Mouse (Mus musculus): Measurements from ENCODE around the gene Stk4.
"Not testable (repeated sequence)": the region's sequence is repeated elsewhere in the genome, so short reads cannot be mapped to it uniquely, and the experiment has no call there.

The Stk4 gene

DNA sequence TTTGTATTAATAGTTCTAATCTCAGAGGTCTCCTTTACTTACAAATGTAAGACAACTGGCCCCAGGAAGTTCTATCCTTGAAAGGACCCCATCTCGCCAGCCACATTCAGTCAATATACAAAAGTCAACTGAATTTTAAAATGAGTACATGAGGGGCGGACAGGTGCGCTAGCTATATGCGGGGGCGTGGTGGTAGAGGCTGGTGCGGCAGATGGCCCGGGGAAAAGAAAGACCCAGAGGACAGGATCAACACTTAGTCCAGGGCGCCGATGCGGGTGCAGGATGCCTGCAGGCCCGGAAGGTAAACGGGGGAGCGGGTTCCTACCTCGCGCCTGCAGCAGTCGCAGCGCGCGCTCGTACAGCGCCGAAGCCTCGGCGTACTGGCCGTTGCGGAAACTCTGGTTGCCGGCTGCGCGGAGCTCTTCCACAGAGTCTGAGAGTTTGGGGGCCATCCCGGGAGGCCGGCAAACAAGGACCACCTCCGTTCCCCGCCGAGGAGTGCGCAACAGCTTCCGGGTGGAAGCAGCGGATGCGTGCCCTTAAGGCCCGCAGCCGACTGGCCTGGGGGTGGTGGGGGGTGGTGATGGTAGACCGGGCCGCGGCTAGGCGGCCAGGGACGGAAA lies at the start of gene Stk4:
TSS of gene Stk4 (plus strand) at position 181 of the 623 bp plus-strand sequence.
- DNase-seq = no peak

DNA sequence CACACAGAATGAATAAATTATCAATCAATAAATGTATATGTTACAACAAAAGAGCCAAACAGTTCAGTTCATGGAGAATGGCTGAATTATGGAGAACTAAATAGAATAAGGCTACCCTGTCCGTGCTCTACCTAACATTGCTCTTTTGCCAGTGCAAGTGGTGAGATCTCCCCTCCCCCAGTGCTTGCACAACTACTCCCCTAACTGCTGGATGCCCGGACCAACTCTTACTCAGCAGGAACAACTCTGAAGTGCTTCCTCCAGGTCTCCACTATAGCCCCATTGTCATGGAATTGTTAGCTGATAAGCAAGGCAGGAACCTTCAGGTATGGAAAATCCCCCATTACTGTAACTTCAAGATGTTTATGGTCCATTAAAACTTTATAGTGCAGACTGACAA lies 48.0 kb upstream of the Stk4 start:
- no peak for DNase-seq

DNA sequence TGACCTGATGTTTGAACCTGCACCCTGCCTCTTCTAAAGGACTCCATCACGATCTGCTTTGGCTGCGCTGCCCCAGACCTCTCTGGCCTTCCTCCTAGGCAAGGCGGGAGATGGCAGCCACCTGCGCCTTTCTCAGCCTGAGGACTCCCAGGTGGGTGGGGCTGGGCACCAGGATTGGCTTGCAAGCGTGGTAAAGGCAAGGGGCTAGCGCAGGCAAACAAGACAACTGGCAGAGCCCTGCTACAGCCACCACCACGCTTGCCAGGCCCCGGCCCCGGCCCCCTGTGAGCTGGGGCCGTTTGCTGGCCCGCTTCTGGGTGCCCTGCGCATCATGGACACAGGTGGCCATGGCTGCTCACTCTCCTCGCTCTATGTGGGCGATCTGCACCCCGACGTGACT lies 45.0 kb upstream of the Stk4 start, which contains the start of gene Pabpc1l:
TSS of gene Pabpc1l (plus strand) at position 301 of the 400 bp plus-strand sequence.
- DNase-seq = no peak

DNA sequence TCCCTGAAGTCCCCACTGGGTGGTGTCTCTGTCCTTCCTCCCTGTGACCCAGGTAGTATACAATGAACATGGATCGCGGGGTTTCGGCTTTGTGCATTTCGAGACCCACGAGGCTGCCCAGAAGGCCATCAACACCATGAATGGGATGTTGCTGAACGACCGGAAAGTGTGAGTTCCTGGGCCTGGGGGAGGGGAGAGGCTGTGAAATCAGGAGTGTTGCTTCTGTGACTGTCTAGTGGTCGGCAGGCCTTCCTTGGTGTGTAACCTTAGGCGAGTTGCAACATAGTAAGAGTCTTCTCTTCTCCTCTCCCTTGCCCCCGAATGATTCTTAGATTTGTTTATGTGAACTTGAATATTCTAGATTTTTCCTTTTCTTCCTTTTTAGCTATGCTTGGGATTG lies 39.0 kb upstream of the Stk4 start:
- no peak for DNase-seq

DNA sequence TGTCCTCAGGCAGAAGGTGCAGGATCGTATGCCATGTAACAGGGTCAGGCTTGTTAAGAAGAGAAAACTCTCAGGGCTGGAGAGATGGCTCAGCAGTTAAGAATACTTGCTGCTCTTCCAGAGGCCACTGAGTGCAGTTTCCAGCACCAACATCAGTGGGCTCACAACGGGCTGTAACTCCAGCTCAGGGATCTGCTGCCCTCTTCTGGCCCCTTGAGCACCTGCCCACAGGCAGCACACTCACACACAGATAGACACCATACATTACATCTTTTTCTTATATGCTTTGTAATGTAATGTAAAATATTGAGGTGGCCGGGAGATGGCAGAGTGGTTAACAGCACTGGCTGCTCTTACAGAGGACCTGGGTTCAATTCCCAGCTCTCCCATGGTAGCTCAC lies 37.1 kb upstream of the Stk4 start:
- DNase-seq = no peak

DNA sequence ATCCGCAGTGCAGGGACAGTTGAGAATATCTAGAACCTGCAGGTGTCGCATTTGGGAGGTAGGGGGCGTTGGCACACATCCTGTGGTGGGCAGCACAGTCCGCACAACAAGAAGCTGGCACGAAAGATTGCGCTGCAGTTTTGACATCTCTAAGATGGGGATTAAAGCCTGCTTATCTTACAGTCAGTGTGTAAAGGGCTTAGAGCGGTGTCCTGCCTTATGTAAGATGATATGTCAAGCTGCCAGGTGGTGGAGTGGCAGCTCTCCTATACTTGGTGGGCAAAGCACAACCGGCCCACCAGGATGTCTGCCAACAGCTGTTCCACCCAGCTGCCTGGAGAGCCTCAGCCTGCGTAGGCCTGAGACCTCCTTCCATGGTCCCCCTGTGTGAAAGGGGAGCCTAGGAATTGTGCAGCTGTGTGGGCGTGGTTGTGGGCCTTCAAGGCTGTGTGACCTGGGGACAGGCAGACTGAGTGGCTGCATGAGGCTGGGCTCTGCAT lies 33.6 kb upstream of the Stk4 start:
- DNase-seq = peak in 1 of 2 experiments; percentile 29

DNA sequence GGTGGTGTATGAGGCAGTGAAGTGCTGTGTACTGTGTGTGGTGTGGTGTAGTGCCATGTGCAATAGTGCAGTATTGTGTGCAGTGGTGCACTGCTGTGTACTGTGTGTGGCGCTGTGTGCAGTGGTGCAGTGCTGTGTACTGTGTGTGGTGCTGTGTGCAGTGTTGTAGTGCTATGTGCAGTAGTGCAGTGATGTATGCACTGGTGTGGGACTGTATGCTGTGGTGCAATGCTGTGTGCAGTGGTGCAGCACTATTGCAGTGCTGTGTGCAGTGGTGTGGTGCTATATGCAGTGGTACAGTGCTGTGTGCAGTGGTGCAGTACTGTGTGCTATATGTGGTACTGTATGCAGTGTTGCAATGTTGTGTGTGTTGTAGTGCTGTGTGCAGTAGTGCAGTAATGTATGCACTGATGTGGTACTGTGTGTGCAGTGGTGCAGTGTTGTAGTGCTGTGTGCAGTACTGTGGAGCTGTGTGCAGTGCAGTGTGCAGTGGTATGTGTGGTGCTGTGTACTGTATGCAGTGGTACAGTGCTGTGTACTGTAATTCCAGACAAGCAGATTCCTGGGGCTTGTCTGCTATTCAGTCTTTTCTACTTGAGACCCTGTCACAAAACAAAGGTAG lies 31.6 kb upstream of the Stk4 start:
- DNase-seq = no peak

DNA sequence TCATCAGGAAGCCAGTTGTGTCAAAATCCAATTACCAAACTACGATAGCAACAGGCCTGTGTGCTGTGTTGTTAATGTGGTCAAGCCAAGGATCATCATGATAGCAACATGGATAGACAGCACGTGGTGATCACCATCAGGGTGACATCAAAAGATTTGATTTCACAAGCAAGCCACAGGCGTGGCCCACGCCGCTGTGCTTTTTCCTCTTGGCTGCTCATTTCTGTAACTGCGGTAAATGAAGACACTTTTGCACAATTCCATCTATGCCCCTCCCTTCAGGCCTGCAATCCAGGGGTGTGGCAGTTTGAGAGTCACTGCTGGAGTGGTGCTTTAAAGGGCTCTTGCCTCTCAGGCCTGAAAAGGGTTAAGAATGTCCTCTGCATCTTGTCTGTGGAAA lies 29.2 kb upstream of the Stk4 start:
- DNase-seq = no peak

DNA sequence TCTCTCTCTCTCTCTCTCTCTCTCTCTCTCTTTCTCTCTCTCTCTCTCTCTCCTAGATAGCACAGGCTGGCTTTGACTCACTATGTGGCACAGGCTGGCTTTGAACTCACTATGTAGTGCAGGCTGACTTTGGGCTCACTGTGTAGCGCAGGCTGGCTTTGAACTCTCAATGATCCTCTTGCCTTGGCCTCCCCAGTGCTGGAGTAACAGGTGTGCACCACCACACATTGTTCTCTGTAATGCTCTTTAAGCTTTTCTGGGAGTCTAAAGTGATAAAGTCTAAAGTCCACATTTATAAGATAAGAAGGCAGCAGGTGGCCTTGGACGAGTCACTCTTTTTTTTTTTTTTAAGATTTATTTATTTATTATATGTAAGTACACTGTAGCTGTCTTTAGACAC lies 28.6 kb upstream of the Stk4 start:
- no peak for DNase-seq

DNA sequence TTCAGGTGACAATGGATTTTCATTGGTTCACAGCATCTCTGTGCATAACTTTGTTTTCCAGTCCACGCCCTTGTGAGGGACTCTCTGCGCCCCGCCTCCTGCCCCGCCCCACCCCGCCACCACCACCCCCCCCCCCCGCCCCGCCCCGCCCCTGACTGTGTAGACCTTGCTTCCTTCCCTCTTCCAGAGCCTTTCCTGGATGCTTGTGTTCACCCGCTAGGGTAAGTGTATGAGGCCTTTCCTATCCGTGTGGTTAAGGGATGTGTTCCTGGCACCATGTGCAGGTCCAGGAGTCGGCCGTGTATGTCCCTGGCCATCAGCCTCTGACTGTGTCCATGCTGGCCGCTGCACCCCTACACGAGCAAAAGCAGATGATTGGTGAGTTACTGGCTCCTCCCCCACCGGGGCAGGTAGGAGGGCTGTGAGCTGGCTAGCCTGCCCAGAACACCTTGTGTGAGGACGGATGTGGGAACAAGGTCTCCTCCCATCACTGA lies 22.9 kb upstream of the Stk4 start:
- peak; percentile 50 to 68 for DNase-seq

DNA sequence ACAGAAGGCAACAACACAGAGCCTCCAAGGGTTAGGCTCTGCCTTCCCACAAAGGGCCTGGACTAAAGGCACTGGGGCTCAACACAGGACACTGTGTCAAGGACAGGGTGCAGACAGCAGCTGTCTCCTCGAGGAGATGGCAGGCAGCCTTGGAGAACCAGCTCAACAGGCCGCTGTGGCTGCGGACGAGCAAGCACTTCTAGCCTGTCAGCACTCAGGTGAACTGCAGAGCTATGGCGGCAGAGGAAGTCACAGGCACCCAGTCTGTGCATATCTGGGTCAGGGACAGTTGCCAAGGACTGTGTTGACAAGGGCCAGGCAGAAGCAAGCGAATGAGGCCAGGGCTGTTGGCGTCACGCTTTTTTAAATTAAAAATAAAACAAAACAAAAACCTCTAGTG lies 16.4 kb upstream of the Stk4 start:
- no peak for DNase-seq

DNA sequence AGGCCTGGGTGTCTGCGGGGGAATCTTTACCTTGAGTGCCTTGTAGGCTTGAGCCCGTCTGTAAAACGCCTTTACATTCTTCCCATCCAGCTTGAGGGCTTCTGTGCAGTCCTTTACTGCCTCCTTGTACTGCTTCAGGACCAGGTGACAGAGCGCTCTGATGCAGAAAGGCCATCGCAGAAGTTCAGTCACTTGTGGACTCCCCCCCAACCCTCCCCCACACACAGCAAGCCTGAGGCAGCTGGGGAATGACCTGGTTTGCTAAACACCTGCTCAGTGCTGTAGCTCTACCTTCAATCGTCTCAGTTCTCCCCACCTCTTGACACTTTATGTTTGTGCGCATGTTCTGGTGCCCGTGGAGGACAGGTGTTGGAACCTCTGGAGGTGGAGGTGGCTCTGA lies 15.5 kb upstream of the Stk4 start:
- DNase-seq = no peak

DNA sequence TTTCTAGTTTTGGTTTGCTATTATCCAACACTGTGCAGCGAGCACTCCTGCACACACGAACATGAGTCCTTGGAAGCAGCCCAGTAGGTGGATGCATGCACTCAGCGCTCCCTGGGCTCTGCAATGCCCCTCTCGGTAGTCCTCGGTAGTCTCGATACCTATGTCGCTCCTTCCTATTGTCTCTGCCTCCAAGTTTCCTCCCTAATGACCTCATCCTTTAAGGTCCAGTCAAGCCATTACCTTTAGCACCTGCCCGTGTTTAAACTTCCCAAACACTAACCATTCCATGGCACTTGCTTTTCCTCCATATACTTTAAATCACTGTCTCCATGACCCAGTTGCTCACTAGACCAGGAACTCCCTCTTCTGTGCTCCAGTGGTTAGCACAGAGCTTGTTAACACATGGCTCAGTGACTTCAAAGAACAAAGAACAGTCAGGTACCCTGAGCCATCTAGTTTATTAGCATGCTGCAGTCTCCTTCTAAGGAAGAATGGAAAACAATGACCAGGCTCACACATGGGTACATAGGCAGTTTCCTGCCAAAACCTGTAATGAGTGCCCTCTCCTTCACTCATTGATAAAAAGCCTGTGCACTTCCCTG lies 10.4 kb upstream of the Stk4 start:
- DNase-seq = peak in 1 of 2 experiments; percentile 42

DNA sequence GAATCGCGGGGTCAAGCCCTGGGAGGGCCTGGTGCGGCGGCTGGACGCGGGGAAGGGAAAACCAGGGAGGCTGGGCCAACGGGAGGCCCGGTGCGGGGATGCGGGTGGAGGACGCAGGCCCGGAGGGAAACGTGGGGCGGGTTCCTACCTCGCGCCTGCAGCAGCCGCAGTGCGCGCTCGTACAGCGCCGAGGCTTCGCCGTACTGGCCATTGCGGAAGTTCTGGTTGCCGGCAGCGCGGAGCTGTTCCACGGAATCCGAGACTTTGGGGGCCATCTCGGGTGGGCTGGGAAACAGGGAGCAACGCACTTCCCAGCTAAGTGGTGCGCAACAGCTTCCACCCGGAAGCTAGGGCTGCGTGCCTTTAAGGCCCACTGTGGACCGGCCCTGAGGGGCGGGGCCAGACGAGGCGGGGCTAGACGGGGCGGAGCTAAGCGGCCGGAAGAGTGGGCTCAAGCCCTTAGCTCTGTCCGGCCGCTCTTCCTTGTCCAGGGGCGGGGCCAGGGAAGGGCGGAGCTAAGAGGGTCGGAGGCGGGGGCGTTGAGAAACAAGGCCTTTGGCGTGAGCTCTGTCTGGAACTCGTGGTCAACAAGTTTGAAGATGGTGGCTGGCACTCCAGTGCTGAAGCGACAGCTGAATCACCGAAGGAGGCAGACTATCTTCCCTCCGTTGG lies 779 bp downstream of the Stk4 start, which contains the start of gene Tomm34:
TSS of gene Tomm34 (minus strand) at position 405 of the 672 bp plus-strand sequence.
- peak; percentile 99 for DNase-seq

DNA sequence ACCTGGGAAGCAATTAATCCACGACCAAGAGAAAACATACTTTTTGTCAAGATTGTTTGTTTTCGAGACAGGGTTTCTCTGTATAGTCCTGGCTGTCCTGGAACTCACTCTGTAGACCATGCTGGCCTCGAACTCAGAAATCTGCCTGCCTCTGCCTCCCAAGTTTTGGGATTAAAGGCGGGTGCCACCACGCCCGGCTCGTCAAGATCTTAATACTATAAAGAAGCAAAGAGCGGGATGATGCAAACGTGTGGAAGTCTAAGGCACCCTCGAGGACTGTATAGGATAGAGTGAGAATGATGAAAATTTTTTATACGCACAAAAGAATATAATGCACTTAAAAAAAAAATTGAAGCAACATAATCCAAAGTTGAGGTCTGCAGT lies 1.3 kb downstream of the Stk4 start:
- not testable (repeated sequence) for DNase-seq

DNA sequence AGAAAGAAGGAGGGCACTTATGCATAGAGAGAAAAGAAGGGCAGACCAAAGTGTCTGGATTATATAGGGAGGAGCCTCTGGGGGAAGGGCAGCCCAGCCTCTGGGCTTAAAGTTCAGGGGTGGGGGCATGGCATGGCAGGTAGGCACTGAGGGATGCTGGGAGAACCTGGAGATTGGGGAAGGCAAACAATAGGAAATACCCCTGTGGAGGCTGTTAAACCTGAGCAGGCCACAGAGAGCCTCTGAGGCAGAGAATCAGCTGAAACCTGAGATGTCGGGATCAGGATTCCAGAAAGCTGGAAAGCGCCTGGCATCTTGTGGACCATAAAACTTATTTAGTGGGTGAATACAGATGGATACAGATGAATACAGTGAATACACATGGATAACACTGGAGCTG lies 2.0 kb downstream of the Stk4 start:
- DNase-seq = no peak

DNA sequence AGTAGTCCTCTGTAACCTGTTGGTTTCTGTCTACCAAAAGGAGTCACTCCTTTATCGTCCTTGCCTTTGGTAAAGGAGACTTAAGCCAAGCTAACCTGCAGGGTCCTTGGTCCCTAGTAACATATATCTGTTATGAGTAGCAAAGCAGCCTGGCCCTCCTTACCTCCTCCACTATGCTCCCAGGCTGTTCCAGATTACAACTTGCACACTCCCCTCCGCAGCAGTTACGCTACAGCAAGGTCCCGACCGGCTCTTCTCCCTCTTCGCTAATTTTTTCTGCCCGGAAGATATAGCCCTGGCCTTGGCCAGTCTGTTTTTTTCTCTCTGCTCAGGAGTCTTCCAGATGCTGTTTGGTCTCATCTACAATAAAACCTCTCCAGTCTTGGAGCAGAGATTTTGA lies 3.0 kb downstream of the Stk4 start:
- DNase-seq = no peak

DNA sequence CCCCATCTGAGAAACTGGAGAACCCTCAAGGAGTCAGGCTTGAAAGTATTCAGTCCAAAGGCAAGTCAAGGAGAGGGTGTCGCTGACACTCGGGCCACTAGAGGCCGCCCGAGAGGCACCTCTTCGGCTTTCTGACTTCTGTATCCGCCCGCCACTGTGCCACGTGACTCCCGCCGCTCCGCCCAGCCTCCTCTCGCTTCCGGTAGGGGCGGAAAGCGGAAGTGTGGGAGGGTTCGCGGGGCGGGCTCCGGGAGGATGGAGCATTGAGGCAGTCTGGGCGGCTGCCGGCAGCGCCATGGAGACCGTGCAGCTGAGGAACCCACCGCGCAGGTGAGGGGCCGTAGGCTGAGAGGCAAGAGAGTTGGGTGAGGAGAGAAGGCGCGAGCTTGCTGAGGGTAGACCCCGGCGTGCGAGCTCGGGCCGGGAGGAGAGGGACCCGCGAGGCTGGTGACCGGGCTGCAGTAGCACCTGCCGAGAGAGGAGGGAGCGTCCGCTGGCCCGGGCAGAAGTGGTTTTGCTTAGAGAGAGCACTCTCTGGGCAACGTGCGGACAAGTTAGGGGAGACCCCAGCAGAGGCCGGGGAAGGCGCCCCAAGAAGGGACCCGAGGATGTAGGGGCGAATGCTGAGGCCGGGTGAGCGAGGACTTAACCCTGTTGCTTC lies 3.9 kb downstream of the Stk4 start:
- peak; percentile 99 for DNase-seq

DNA sequence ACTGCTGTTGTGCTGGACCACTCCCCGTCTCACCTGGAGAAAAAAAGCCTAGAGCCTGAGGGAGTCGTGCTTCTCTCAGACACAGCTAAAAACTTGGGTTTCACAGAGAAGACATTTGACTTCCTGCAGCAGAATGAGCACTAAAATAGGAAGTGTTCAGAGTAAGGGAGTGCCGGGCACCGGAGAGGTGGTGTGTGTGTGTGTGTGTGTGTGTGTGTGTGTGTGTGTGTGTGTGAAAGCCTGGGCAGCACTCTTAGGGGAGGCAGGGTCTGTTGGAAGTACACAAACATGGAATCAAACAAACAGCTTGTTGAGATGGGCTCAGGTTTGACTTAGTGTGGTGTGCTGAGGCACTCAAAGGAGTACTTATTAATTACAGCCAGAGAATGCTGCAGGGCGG lies 5.0 kb downstream of the Stk4 start:
- DNase-seq = no peak

DNA sequence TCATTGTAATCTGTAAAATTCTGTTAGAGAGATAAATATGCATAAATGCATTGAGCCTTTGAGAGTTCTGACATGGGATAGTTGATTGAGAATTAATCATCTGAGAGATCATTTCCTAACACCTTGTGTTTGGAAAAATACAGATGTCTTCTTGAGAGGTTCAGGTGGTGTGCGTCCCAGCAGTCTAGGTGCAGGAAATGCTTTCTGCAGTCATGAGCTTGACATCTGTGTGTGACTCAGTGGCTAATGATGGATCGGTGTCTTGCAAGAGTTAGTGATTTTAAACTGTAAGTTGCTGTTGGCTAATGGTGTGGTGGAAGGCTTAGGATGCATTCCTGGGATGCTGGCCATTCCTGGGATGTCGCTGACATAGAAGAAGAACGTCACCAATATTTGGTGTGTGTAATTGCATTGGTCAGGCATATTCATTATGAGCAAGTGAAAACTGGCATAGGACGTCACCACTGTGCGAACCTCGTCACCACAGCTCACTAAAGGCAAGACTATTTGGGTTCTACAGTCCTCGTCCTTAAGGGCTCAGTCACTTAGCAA lies 6.8 kb downstream of the Stk4 start:
- no peak for DNase-seq

DNA sequence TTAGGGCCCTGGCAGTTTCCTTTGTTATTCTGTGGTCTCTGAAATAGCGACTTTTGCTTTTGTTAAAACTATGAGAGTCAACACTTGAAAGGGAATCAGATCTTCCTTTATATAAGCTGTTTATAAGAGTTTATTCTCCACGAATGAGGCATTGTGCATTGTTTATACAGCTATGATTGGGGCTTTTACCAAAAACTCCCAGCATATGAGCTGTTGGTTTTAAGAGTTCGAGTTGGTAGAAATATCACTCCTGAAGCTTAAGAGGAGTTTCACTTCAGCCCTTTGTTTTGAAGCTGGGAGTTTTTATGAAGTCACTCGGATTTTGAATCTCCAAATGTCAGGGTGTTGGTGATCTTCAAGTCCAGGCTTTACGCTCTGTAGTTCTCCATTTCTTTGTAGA lies 7.8 kb downstream of the Stk4 start:
- DNase-seq = no peak

DNA sequence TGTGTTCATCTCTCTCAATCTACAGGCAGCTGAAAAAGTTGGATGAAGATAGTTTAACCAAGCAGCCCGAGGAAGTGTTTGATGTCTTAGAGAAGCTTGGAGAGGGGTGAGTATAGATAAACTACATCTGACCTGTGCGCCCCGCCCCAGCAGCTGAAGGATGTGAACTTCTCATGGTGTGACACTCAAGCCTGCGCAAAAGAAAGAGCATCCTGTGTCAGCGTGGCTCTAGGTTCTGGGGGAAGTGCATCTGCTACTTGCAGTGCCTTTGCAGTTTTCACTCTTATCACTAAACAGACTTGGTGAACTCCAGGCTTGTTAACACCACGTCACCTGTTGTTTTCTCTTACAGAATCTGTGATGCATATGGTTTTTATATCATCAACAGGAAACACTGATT lies 9.4 kb downstream of the Stk4 start:
- DNase-seq = no peak

DNA sequence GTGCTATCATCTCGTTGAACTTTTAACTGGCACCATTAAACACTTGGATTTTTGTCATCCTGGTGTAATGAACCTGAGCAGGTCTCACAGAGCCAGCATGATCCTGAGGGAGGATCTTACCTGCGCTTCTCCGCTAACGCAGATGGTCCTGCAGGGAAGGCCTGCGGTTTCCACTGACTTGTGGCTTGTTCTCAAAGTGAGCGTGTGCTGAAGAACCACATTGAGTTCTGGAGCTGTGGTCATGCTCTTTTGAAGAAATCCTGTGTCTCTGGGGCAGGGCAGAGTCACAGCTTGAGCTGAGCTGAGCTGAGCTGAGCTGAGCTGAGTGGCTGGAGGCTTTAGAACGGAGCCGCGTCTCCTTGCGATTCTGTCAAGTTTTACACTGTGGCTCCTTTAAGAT lies 11.5 kb downstream of the Stk4 start:
- no peak for DNase-seq
